Mouse (Mus musculus) ES-Bruce4 (cell line): ENCODE results near the gene Macrod2.

Source experiments
- CTCF ChIP-seq: IDR thresholded peaks from one replicate; pipeline ENCODE4 v1.8.1; 2011; ENCODE audit warnings: low read depth, low read length
- EP300 ChIP-seq: IDR thresholded peaks from 2 replicates; pipeline ENCODE4 v1.6.1; 2011; ENCODE audit warnings: low read depth, low read length; ENCODE audit not compliant: insufficient read depth
- POLR2A ChIP-seq: IDR thresholded peaks from one replicate; pipeline ENCODE4 v1.8.1; 2011; ENCODE audit warnings: low read length; ENCODE audit not compliant: insufficient read depth

- TF ChIP-seq CTCF (no peak), EP300 (no peak), POLR2A (no peak)
Measured at GRCm38 (mm10) chr2:140949461-140949860, 554.4 kb downstream of the Macrod2 start.
